Mouse (Mus musculus): ENCODE measurements at regions not wholly inside any gene's neighbourhood (a gene's known extent, or its start where the extent isn't known, plus 50 kb on each side); places are given as distances from the start of the nearest gene placed in this dataset.

DNA sequence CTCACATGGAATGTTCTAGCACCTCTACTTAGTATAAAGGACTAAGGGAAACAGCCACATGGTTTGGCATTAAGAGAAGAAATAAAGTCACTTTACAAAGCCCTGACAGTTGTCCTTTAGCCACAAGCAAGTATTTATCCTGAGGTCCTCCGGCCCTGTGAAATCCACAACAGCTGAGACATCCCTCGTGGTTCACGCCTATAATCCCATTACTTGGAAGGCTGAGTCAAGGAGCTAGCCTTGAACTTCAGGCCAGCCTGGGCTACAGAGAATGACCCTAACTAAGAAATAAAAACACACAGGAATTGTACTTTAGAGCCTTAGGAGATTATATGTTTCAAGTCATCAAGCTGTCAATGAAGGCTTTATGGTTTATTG, 238.7 kb downstream of the Gm5426 start:
- TF ChIP-seq CTCF (IDR thresholded peaks at IDR 0.05; ENCODE audit: low read depth) (no peak), EP300 (optimal IDR thresholded peaks at IDR 0.05) (no peak)

Data from stomach, postnatal 0 days (tissue).